Mouse (Mus musculus) kidney, postnatal 0 days (tissue): ENCODE measurements around the gene Wdr27. TPM values are rescaled to one million over a fixed set of nuclear protein-coding genes. Genes with fewer than 3 reads are reported as not detected.
"Not testable (repeated sequence)": the region's sequence is repeated elsewhere in the genome, so short reads cannot be mapped to it uniquely, and the experiment has no call there.

Source experiments
- ATAC-seq: fragments of 200-750 bp; cut with Nextera tagmentation; replicated peaks from 2 replicates; pipeline ENCODE4 v1.8.0; 2017; ENCODE audit warnings: low read depth, moderate number of reproducible peaks, moderate TSS enrichment, moderate library complexity; ENCODE audit not compliant: low FRiP score
- DNase-seq: peaks from one replicate; pipeline ENCODE4 v3.0.0-alpha.2; 2016; ENCODE audit warnings: low spot score
- H3K27ac ChIP-seq: fragments of 300-500 bp; sonication (generic); 2 replicates; pipeline ENCODE4 v1.5.1; 2014; ENCODE audit warnings: mild to moderate bottlenecking
- H3K27me3 ChIP-seq: fragments of 300-500 bp; sonication (generic); 2 replicates; pipeline ENCODE4 v1.6.1; 2014; ENCODE audit warnings: low read length, mixed read lengths; ENCODE audit not compliant: insufficient read depth
- H3K36me3 ChIP-seq: fragments of 300-500 bp; sonication (generic); 2 replicates; pipeline ENCODE4 v1.6.1; 2014; ENCODE audit warnings: low read length, mixed read lengths; ENCODE audit not compliant: insufficient read depth
- H3K4me1 ChIP-seq: fragments of 300-500 bp; sonication (generic); replicated peaks from 2 replicates; pipeline ENCODE4 v1.6.1; 2014; ENCODE audit warnings: antibody characterized with exemption, low read length, mixed read lengths; ENCODE audit not compliant: insufficient read depth
- H3K4me2 ChIP-seq: fragments of 300-500 bp; sonication (generic); 2 replicates; pipeline ENCODE4 v1.6.1; 2014; ENCODE audit warnings: mild to moderate bottlenecking, low read length, moderate library complexity, mixed read lengths
- H3K4me3 ChIP-seq: fragments of 300-500 bp; sonication (generic); replicated peaks from 2 replicates; pipeline ENCODE4 v1.5.1; 2014; ENCODE audit warnings: low read depth, low read length
- H3K9ac ChIP-seq: fragments of 300-500 bp; sonication (generic); 2 replicates; pipeline ENCODE4 v1.6.1; 2014; ENCODE audit warnings: low read depth, low read length
- H3K9me3 ChIP-seq: fragments of 300-500 bp; sonication (generic); replicated peaks from 2 replicates; pipeline ENCODE4 v1.6.1; 2016; ENCODE audit warnings: low read length, inconsistent platforms, mixed read lengths
- CTCF ChIP-seq: IDR thresholded peaks from 2 replicates; pipeline ENCODE4 v1.5.1; 2016; ENCODE audit warnings: antibody characterized with exemption, low read depth, mild to moderate bottlenecking, moderate library complexity
- WGBS: fragments of 180-500 bp; shearing (Covaris S2); extraction: QIAGEN DNeasy Blood & Tissue Kit; methylation state at CpG from one replicate; pipeline ENCODE4 v1.1.7; 2014; 5-methylcytosine and 5-hydroxymethylcytosine counted together
- polyA plus RNA-seq: library from polyadenylated mRNA; unstranded; fragments of >200 nt; fragmentation: Nextera tagmentation; extraction: Ambion mirVana; gene quantifications from 2 replicates; pipeline ENCODE4 v1.2.1, GENCODE M21; 2015

Gene Wdr27
- polyA plus RNA-seq, 1 experiment from 2014 or later, result 16.3 TPM

DNA sequence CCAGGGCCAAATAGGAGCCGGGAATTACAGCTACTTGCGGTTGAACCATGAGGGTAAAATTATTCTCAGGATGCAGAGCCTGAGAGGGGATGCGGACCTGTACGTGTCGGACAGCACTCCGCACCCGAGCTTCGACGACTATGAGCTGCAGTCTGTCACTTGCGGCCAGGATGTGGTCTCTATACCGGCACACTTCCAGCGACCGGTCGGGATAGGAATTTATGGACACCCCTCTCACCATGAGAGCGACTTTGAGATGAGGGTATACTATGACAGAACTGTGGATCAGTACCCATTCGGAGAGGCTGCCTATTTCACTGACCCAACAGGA is 736 bp upstream of the Wdr27 start:
- Histone ChIP-seq H3K27me3 (no peaks in the 10 kb centered on the region), H3K9ac (peak overlapping the region; percentile 87), H3K4me2 (peak overlapping the region; percentile 94), H3K4me1 (0 out of 2 replicates have a peak, but pooled peaks cover 4% of the 10 kb centered on the region), H3K4me3 (peak overlapping the region; percentile 85), H3K36me3 (peaks cover 8% of the 10 kb centered on the region; the same call in 1 of the 2 replicates), H3K27ac (peak overlapping the region; percentile 84), H3K9me3 (no peaks in the 10 kb centered on the region)
- ATAC-seq (peak; percentile 2; the same call in 1 of the 2 replicates), DNase-seq (no peak)
- TF ChIP-seq CTCF, result no peak
- 11% methylated on average over 16 of the region's 16 CpGs for WGBS

DNA sequence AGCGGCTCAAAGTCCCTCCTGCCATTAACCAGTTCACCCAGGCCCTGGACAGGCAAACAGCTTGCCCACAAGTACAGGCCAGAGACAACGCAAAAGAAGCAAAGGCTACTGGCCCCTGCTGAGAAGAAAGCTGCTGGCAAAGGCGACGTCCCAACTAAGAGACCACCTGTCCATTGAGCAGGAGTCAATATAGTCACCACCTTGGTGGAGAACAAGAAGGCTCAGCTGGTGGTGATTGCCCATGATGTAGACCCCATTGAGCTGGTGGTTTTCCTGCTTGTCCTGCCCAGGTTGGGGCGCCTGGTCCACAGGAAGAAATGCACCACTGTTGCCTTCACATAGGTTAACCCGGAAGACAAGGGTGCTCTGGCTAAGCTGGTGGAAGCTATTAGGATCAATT is 777 bp downstream of the Wdr27 start:
- H3K9ac ChIP-seq, result peak overlapping the region; percentile 87
- peak overlapping the region; percentile 85 for H3K4me3 ChIP-seq
- peak overlapping the region; percentile 94 for H3K4me2 ChIP-seq
- H3K9me3 ChIP-seq, H3K36me3 ChIP-seq, ATAC-seq, H3K4me1 ChIP-seq, H3K27me3 ChIP-seq, DNase-seq: not testable (repeated sequence)
- 64% methylated on average over 6 of the region's 6 CpGs for WGBS
- H3K27ac ChIP-seq, result peak overlapping the region; percentile 84; the same call in 1 of the 2 replicates

DNA sequence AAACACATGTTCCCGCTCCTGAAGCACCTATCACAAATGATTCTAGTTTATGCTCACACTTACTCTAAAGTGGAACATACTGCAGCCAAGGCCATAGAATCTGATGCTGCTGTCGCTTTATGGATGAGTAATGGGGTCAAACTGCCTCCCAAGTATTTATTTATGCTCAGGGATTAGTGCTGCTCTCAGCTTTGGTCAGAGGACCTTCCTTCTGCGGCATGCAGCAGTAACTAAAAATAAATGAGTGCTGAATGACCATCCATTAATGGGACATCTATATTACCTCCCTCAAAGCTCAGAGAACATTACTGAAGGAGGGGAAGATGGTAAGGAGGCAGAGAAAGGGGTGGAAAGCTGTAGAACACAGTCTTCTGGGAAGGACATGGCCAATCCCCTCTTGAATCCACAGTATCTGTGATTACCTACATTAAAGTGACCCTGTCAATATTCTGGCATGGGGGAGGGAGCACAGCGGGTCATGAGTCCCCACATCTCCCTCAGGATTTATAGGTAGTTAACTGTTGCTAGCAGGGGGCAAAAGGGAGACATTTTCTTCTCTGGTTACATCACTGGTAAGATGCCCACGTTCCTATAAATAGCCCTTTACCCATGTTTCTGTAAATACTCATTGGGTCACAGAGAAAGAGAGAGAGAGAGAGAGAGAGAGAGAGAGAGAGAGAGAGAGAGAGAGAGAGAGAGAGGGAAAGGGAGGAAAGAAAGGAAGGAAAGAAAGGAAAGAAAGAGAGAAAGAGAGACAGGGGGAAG is 6.9 kb downstream of the Wdr27 start:
- H3K9ac ChIP-seq, result no peak overlapping the region
- ATAC-seq (no peak), DNase-seq (no peak)
- TF ChIP-seq CTCF, result no peak
- no peaks in the 10 kb centered on the region for H3K9me3 ChIP-seq
- no peak overlapping the region for H3K4me3 ChIP-seq
- no peaks in the 10 kb centered on the region for H3K4me1 ChIP-seq
- no peak overlapping the region for H3K4me2 ChIP-seq
- H3K36me3 ChIP-seq, result no peaks in the 10 kb centered on the region
- H3K27me3 ChIP-seq, result no peaks in the 10 kb centered on the region
- WGBS, result 50% methylated on average over 5 of the region's 5 CpGs
- no peak overlapping the region for H3K27ac ChIP-seq

DNA sequence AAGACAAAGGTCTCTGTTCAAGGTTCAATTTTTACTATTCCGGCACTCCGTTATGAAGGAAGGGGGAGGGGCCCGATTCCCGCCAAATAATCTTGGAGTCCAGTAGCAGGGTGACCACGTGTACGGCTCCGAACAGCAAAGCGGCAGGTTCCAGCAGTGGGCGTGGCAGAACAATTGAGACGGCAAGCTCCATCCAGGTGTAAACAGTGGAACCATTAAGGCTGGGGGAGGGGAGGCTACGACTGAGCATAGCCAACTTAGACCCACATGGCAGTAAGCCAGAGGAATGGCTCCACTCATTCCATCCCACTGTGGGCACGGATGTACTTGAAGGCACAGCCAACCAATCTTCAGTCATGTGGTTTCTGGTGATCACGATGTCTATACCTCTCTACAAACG is 7.7 kb downstream of the Wdr27 start:
- not testable (repeated sequence) for ATAC-seq, H3K9ac ChIP-seq, H3K27me3 ChIP-seq, H3K4me1 ChIP-seq, DNase-seq, H3K4me3 ChIP-seq, H3K9me3 ChIP-seq, H3K4me2 ChIP-seq, H3K27ac ChIP-seq, H3K36me3 ChIP-seq
- 82% methylated on average over 14 of the region's 14 CpGs for WGBS

DNA sequence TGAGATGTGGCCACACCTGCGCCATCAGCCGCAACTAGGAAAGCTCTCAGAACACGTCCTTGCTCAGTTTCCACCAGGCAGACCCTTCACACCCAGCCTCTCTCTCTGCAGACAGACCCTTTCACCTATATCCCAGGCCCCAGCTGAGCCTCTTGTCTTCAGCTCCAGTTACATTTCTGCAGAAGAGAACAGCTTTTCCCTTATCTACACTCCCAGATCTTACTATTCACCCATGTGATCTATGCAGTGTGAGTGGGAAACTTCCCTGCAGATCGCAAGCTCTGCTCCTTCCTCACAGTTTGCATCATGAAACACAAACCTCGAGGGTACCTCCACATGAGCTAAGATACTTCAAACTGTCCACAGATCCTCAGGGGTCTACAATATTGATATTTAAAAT is 11.5 kb downstream of the Wdr27 start:
- Histone ChIP-seq H3K9ac (no peak overlapping the region), H3K27ac (no peak overlapping the region), H3K9me3 (no peaks in the 10 kb centered on the region), H3K4me2 (no peak overlapping the region), H3K4me1 (no peaks in the 10 kb centered on the region), H3K27me3 (no peaks in the 10 kb centered on the region), H3K36me3 (no peaks in the 10 kb centered on the region), H3K4me3 (no peak overlapping the region)
- 81% methylated on average over 5 of the region's 5 CpGs for WGBS
- ATAC-seq, result no peak
- no peak for TF ChIP-seq CTCF
- DNase-seq, result no peak

DNA sequence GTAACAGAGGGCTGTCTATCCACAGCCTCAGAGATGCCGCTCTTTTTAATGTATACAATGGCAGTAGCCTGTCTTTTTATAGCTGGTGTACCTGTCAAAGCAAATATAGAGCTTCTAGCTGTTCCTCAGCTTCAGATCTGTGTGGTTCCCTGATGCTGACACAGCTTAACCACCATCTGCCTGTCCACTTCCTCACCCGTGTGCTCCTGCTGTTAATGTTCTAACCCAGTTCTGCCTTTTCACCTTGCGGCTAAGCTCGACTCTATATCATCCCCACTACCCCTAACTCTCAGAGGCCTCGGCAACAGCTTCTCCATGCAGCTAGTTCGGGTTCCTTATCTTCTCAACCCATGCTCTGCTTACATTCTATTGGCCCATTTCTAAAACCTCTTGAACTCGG is 12.3 kb downstream of the Wdr27 start:
- H3K9ac ChIP-seq, result no peak overlapping the region
- H3K4me2 ChIP-seq, result no peak overlapping the region
- no peak overlapping the region for H3K27ac ChIP-seq
- H3K36me3 ChIP-seq, result no peaks in the 10 kb centered on the region
- H3K4me1 ChIP-seq, result no peaks in the 10 kb centered on the region
- 85% methylated on average over 7 of the region's 7 CpGs for WGBS
- ATAC-seq (no peak), DNase-seq (no peak)
- H3K4me3 ChIP-seq, result no peak overlapping the region
- no peaks in the 10 kb centered on the region for H3K9me3 ChIP-seq
- no peaks in the 10 kb centered on the region for H3K27me3 ChIP-seq
- TF ChIP-seq CTCF, result no peak

DNA sequence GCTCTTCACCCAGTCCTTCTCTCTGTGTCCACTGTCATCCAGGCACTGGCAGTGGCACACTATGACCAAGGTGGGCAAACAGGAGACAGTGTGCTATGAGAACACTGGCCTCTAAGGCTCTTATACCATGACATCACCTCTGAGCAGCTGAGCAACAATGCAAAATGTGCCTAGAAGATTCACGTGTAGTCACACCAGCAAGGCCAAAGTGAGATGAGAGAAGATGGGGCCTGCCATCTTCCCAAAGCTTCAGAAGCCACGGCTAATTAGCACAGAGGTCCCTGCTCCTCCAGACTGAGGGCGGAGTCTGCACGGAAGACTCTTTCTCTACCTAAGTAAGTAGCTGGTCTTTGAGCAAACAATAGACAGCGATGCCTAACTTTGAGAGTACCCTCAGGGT is 14.3 kb downstream of the Wdr27 start:
- no peak for TF ChIP-seq CTCF
- 66% methylated on average over 5 of the region's 5 CpGs for WGBS

More for the DNA sequence above, 14.3 kb downstream of the Wdr27 start:
- no peak overlapping the region for H3K4me3 ChIP-seq
- H3K4me2 ChIP-seq, result no peak overlapping the region
- H3K36me3 ChIP-seq, result no peaks in the 10 kb centered on the region
- H3K27me3 ChIP-seq, result no peaks in the 10 kb centered on the region
- H3K27ac ChIP-seq, result no peak overlapping the region
- H3K9me3 ChIP-seq, result no peaks in the 10 kb centered on the region
- DNase-seq, result no peak
- no peak overlapping the region for H3K9ac ChIP-seq
- no peaks in the 10 kb centered on the region for H3K4me1 ChIP-seq
- no peak for ATAC-seq
